ENCODE assay signal across 8 mouse cellular contexts in the genomic region with DNA sequence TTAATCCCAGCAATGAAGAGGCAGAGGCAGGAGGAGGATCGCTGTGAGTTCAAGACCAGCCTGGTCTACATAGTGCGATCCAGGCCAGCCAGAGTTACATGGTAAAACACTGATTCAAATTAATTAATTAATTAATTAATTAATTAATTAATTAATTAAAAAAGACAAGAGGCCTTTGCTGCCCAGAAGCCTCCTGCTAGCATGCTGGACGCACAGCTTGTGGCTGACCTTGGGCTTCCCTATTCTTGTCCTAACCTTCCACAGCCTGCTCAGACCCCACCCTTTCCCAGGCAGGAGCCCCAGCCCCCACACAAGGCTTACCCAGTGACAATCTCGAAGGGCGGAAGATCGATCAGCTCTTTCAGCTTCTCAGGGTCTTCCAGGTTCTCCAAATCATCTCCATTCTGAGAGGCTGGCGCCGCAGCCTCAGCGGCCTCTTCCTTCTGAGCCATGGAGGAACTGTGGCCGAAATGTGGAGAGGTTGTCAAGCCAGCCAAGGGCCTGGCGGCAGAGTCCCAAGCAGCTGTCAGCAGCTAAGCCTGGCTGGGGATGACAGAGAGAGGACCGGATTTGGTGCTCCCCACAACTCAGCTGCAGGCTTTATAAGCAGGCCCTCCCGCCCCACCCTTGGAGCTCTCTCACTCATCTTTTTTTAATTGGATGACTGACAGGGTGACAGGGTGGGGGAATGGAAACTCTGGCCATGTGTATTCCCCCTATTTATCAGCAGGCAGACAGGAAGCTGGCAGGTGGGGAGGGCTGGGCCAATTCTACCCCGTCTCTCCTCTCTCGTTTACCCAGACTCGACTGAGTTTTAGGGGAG. TPM values are rescaled to one million over a fixed set of nuclear protein-coding genes. Genes with fewer than 3 reads are reported as not detected.
DNase-seq lines count a peak whose midpoint lies in the region; ATAC-seq and TF ChIP-seq lines count a peak whose summit lies in the region.

TSS of gene Apobec2 (minus strand) at position 773 of the 823 bp plus-strand sequence.

- TF ChIP-seq CTCF in hindbrain, postnatal 0 days (IDR thresholded peaks at IDR 0.05; ENCODE audit: low read depth), result no peak
- no peak for TF ChIP-seq CTCF in cerebellum, adult 2 months (IDR thresholded peaks at IDR 0.05; ENCODE audit: borderline replicate concordance, insufficient read depth, low read depth, low read length)

- no peaks in the 10 kb centered on the region for H3K9me3 ChIP-seq in hindbrain, embryonic 10.5 days
- H3K9me3 ChIP-seq in hindbrain, embryonic 14.5 days (ENCODE audit: control insufficient read depth, low read length), result no peaks in the 10 kb centered on the region
- no peaks in the 10 kb centered on the region for H3K9me3 ChIP-seq in hindbrain, postnatal 0 days (ENCODE audit: low read length)

- peak; percentile 72 for TF ChIP-seq POLR2A in myocyte (IDR thresholded peaks at IDR 0.05; ENCODE audit: insufficient read length, low read depth)
- TF ChIP-seq POLR2A in cerebellum, adult 2 months (IDR thresholded peaks at IDR 0.05; ENCODE audit: borderline replicate concordance, insufficient read depth, low read length), result no peak

- WGBS in hindbrain, embryonic 10.5 days, result 72% methylated on average over 16 of the region's 16 CpGs
- 64% methylated on average over 16 of the region's 16 CpGs for WGBS in hindbrain, embryonic 14.5 days
- 60% methylated on average over 16 of the region's 16 CpGs for WGBS in hindbrain, postnatal 0 days
- 67% methylated on average over 16 of the region's 16 CpGs for WGBS in cerebellum, adult 2 months

- no peaks in the 10 kb centered on the region for H3K36me3 ChIP-seq in hindbrain, embryonic 10.5 days
- no peaks in the 10 kb centered on the region for H3K36me3 ChIP-seq in hindbrain, embryonic 14.5 days (replicated peaks; ENCODE audit: control insufficient read depth, insufficient read depth)
- H3K36me3 ChIP-seq in hindbrain, postnatal 0 days (ENCODE audit: insufficient read depth, low read length), result no peaks in the 10 kb centered on the region
- H3K36me3 ChIP-seq in myocyte (ENCODE audit: control insufficient read depth, insufficient read depth), result no peaks in the 10 kb centered on the region

- ATAC-seq in hindbrain, embryonic 14.5 days (ENCODE audit: low FRiP score), result no peak
- peak; percentile 48; the same call in 1 of the 2 replicates for ATAC-seq in hindbrain, postnatal 0 days

- no peak within 1 kb of the TSS for H3K4me2 ChIP-seq in hindbrain, embryonic 14.5 days (replicated peaks)
- no peak within 1 kb of the TSS for H3K4me2 ChIP-seq in hindbrain, postnatal 0 days (ENCODE audit: low read depth, low read length)
- H3K4me2 ChIP-seq in myocyte (ENCODE audit: low read depth), result peak within 1 kb of the TSS; percentile 69

- H3K4me1 ChIP-seq in hindbrain, embryonic 10.5 days (replicated peaks), result peaks cover 54% of the 10 kb centered on the region
- peaks cover 5% of the 10 kb centered on the region; the same call in 1 of the 2 replicates for H3K4me1 ChIP-seq in hindbrain, embryonic 14.5 days (replicated peaks; ENCODE audit: control insufficient read depth, insufficient read depth, low read length)
- H3K4me1 ChIP-seq in hindbrain, postnatal 0 days (ENCODE audit: insufficient read depth, low read length), result 0 out of 2 replicates have a peak, but pooled peaks cover 3% of the 10 kb centered on the region
- no peaks in the 10 kb centered on the region; the same call in 1 of the 2 replicates for H3K4me1 ChIP-seq in cerebellum, adult 2 months (ENCODE audit: control insufficient read depth, insufficient read depth, low read length)

- no peaks in the 10 kb centered on the region for H3K27me3 ChIP-seq in hindbrain, embryonic 10.5 days (ENCODE audit: insufficient read depth, poor library complexity, severe bottlenecking)
- H3K27me3 ChIP-seq in hindbrain, embryonic 14.5 days (ENCODE audit: control insufficient read depth, insufficient read depth, low read length), result no peaks in the 10 kb centered on the region
- no peaks in the 10 kb centered on the region for H3K27me3 ChIP-seq in hindbrain, postnatal 0 days (ENCODE audit: insufficient read depth, low read length)
- no peaks in the 10 kb centered on the region for H3K27me3 ChIP-seq in myocyte (ENCODE audit: control insufficient read depth, insufficient read depth, insufficient read length)
- H3K27me3 ChIP-seq in cerebellum, adult 2 months (ENCODE audit: control insufficient read depth, insufficient read depth, low read length), result no peaks in the 10 kb centered on the region

- peak; percentile 25 for DNase-seq in hindbrain, embryonic 10.5 days (ENCODE audit: low spot score)
- no peak for DNase-seq in hindbrain, embryonic 14.5 days (ENCODE audit: low spot score)
- DNase-seq in gastrocnemius, postnatal 36 days, result peak in 1 of 2 experiments; percentile 35
- peak; percentile 54 for DNase-seq in hindbrain, postnatal 0 days (ENCODE audit: low spot score)
- no peak for DNase-seq in adrenal gland, adult 2 months
- no peak for DNase-seq in cerebellum, adult 2 months
- no peak for DNase-seq in spleen, postnatal 4 days (ENCODE audit: low spot score in 2 of 2)

- intact Hi-C loops in gastrocnemius, postnatal 36 days (cut with DNase I), result no loop called here

- H3K4me3 ChIP-seq in hindbrain, embryonic 10.5 days, result no peak within 1 kb of the TSS
- no peak within 1 kb of the TSS for H3K4me3 ChIP-seq in hindbrain, embryonic 14.5 days (replicated peaks; ENCODE audit: low read length)
- H3K4me3 ChIP-seq in hindbrain, postnatal 0 days (ENCODE audit: low read length), result no peak within 1 kb of the TSS
- peak within 1 kb of the TSS; percentile 21 for H3K4me3 ChIP-seq in myocyte
- no peak within 1 kb of the TSS for H3K4me3 ChIP-seq in cerebellum, adult 2 months (replicated peaks; ENCODE audit: insufficient read depth, low read depth, low read length)

- no peak within 1 kb of the TSS for H3ac ChIP-seq in myocyte (ENCODE audit: control insufficient read depth, insufficient read length)

- H3K9ac ChIP-seq in hindbrain, embryonic 14.5 days, result no peak within 1 kb of the TSS
- H3K9ac ChIP-seq in hindbrain, postnatal 0 days (replicated peaks; ENCODE audit: low read length), result no peak within 1 kb of the TSS

- peaks cover 8% of the 10 kb centered on the region for H3K79me2 ChIP-seq in myocyte (ENCODE audit: control insufficient read depth, insufficient read depth)

- peak within 1 kb of the TSS; percentile 73 for H3K27ac ChIP-seq in hindbrain, embryonic 10.5 days
- H3K27ac ChIP-seq in hindbrain, embryonic 14.5 days, result no peak within 1 kb of the TSS
- H3K27ac ChIP-seq in hindbrain, postnatal 0 days, result no peak within 1 kb of the TSS
- no peak within 1 kb of the TSS for H3K27ac ChIP-seq in cerebellum, adult 2 months (ENCODE audit: insufficient read depth, low read length)

TF ChIP-seq in myocyte, 11 proteins besides CTCF, POLR2A, EP300 and RAD21:
- TF ChIP-seq POLR2AphosphoS2 (IDR thresholded peaks at IDR 0.05; ENCODE audit: insufficient read length, low read depth) (peak; percentile 38), TCF12 (IDR thresholded peaks at IDR 0.05; ENCODE audit: insufficient read depth, poor library complexity, severe bottlenecking) (peak; percentile 18), REST (IDR thresholded peaks at IDR 0.05; ENCODE audit: insufficient read depth, insufficient read length) (no peak), MYOD1 (IDR thresholded peaks at IDR 0.05; ENCODE audit: control insufficient read depth in 1 of 3, insufficient read length in 2 of 3, low read depth in 2 of 3) (peak; percentile 26 to 76 (median 61)), MYOG (IDR thresholded peaks at IDR 0.05; ENCODE audit: control insufficient read depth in 1 of 3, insufficient read depth in 1 of 3, insufficient read length in 2 of 3, low read depth in 2 of 3) (peak; percentile 36 to 91 (median 64)), MAX (IDR thresholded peaks at IDR 0.05; ENCODE audit: low read depth) (no peak)
TF ChIP-seq in myocyte: peak in this region for 4.

RNA-seq across cellular contexts. Expression of gene Apobec2, which starts in this region (rescaled TPM):
- 0.98 and 1.4 TPM in 2 replicates for polyA plus RNA-seq in hindbrain, embryonic 10.5 days (2016; fragmentation: Nextera tagmentation; extraction: Ambion mirVana)
- polyA plus RNA-seq in hindbrain, embryonic 14.5 days (2014; fragmentation: Nextera tagmentation; extraction: Ambion mirVana), result 0.52 and 0.63 TPM in 2 replicates
- total RNA-seq in gastrocnemius, postnatal 36 days (2021), result 100 to 1,000 TPM; 445 to 493 TPM
- total RNA-seq in hindbrain, postnatal 0 days (2014; rRNA removed), result 0.78 and 1.2 TPM in 2 replicates
- 1.1 and 1.2 TPM in 2 replicates for polyA plus RNA-seq in hindbrain, postnatal 0 days (2015; fragmentation: Nextera tagmentation; extraction: Ambion mirVana)
- 122 TPM for polyA plus RNA-seq in myocyte (2012; fragmentation: generic; extraction: Trizol)
- 1 to 10 TPM; 1.7 to 2.0 TPM for total RNA-seq in adrenal gland, adult 2 months (2021)
- 0.28 and 0.58 TPM in 2 replicates for polyA plus RNA-seq in adrenal gland, adult 2 months (2012; rRNA removed)
- 0.21 and 0.28 TPM in 2 replicates for polyA plus RNA-seq in cerebellum, adult 2 months (2012; rRNA removed)

Comparison
In these comparisons a context has a peak if more than half of its experiments do, and no peak if none do; other contexts are left out.
1. RNA of gene Apobec2 (total RNA-seq): 445 to 493 TPM in gastrocnemius, postnatal 36 days; 1.7 to 2.0 TPM in adrenal gland, adult 2 months and 0.78 to 1.2 TPM in hindbrain, postnatal 0 days; every median in the first group is over 100 times any median in the second.
2. RNA of gene Apobec2 (polyA plus RNA-seq): 122 TPM in myocyte (single experiment); 1.1 to 1.2 TPM in hindbrain, postnatal 0 days, 0.98 to 1.4 TPM in hindbrain, embryonic 10.5 days, 0.52 to 0.63 TPM in hindbrain, embryonic 14.5 days, 0.28 to 0.58 TPM in adrenal gland, adult 2 months and 0.21 to 0.28 TPM in cerebellum, adult 2 months; every median in the first group is over 10 times any median in the second.
3. DNase-seq: peak in hindbrain, embryonic 10.5 days (single experiment) and hindbrain, postnatal 0 days (single experiment); none in hindbrain, embryonic 14.5 days (single experiment), adrenal gland, adult 2 months (single experiment), cerebellum, adult 2 months (0 of 2) and spleen, postnatal 4 days (0 of 2).